Mouse (Mus musculus): ENCODE results near the gene Slc35b1.

Slc35b1 gene

DNA sequence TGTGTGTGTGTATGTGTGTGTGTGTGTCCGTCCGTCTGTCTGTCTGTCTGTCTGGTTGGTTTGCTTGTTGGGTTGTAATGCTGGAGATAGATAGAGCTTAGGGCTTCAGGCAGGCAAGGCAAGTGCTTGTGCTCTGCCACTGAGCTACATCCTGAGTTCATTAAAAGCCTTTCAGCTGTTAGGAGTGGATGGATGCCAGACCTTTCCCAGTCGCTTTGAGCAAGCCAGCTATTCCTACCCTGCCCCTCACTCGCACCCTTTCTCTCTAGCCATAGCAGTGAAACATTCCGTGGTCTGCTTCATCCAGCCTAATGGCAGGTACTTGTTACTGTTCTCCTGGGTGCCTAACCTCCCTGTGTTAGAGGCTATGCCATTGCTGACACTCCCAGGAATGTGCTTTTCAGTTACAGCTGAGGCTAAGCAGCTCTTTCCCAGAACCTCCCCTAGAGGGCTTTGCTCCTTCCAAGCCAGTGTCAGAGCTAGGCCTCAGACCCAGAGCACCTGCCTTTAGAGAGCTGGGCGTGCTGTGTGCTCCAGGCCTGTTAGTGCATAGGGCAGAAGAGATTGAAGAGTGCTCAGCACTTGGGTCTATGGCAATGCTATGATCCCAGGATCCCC, 18.1 kb upstream of the Slc35b1 start:
- no peak for DNase-seq

DNA sequence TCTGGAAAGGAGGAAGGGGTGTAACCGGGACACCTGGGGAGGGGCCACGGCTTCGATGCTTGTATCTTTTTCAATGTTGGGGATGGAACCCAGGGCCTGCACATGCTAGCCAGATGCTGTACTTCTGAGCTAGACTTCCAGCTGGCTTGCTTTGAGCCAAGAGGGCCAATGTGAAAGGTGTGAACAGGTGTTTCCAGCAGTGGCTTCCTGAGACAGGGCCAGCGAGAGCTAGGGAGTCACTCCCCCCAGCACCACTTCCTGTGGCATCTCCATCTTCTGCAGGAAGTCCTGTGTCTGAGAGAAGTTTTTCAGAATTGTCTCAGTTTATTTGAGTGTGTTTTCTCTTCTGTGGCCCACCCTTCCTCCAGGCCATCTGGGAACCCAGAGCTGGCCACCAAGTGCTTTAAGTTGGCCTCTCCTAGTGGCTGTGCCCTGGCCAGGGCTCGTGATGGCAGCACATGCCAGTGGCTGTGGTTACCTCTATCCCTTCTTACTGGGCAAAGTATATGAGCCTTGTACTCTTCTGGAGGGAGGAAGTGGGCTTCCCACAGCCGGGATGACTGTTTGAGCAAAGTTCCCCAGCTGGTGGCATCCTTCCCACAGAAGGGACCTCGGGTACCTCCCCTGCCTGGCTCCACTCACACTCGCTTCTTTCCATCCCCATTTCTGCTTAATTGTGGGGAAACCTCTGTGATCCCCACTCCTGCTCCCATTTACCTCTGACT, 17.3 kb upstream of the Slc35b1 start:
- DNase-seq: no peak

DNA sequence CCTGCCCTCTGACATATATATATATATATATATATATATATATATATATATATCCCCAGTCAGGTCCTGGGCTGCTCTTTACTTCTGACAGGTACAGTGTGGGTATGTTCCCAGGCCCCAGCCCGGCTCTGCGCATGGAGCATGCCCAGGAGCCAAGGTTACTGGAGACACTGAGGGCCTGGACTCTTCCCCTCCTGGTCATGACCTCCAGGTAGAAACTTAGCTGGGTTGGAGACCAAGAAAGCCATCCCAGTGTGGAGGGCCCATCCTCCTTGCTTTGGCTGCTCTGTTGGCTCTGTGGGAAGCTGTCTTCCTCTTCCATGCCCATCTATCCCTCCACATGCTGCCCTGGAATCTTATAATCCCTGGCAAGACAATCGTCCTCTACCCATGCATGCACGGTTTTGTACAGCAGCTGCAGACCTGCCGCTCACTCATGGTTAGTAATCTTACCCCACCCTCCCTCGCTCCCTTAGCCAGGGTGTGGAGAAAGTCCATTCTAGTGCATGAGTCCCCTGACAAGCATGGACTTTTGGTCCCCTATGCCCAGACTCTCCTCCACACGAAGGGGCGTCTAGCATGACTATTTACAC, 16.2 kb upstream of the Slc35b1 start:
- DNase-seq: no peak

DNA sequence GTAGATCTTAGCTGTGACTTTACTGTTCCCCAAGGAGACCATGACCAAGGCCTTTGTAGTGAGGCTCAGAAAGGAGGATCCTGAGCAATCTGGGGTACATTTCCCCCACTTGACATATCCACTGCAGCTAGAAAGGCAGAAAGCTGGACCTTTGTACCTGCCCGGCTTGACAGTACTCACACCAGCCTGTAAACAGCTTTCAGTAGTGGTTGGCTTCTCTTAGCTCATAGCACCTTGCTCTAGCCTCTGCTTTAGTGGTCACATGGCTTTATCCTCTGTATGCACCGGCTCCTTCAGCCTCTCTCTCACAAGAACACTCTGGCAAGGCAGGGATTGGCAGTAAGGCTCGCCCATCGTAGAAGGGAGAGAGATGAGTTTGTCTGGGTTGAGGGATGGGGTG, 15.6 kb upstream of the Slc35b1 start:
- no peak for DNase-seq

- no peak for DNase-seq
Observed at GRCm38 (mm10) chr11:95369964-95370890, 14.3 kb upstream of the Slc35b1 start.

- DNase-seq: no peak
Observed at GRCm38 (mm10) chr11:95371182-95371581, 13.3 kb upstream of the Slc35b1 start.

GRCm38 (mm10) chr11:95378926-95379325, 5.6 kb upstream of the Slc35b1 start:
- DNase-seq: no peak

GRCm38 (mm10) chr11:95379552-95379951, 4.9 kb upstream of the Slc35b1 start:
- DNase-seq: no peak

DNA sequence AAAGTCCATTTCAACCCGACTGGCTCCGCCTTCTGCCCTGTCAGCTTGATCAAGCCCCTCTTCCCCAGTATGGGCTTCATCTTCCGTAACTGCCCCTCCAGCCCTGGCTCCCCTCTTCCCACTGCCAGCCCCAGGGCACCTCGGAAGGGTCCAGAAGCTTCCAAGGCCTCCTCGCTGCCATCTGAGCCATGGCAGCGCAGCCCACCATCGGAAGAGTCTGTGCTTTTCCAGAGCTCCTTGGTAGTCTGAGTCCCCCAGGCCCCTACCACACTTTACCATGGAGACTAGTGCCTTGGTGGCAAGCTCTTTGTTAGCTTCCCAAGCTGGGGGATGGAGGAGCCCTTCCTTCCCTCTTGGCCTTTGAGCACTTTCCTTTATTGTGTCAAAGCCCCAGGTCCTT, 3.8 kb upstream of the Slc35b1 start:
- DNase-seq: no peak

DNA sequence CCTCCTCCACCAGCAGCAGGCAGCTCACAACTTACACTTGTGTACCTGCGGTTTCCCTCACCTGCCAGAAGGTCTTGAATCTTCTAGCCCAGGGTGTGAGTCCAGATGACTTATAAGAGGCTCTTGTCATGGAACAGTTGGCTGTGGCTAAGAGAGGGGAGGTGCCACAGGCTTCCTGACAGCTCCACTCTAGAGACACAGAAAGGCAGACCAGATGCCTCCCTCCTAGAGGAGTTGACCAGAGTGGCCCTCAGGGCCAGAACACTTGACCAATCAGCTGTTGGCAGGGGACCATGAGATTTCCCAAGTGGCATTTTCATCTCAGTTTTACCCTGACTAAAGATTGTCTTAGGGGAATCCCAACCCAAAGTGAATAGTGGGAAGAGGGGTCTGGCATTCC, 3.3 kb upstream of the Slc35b1 start:
- no peak for DNase-seq

DNA sequence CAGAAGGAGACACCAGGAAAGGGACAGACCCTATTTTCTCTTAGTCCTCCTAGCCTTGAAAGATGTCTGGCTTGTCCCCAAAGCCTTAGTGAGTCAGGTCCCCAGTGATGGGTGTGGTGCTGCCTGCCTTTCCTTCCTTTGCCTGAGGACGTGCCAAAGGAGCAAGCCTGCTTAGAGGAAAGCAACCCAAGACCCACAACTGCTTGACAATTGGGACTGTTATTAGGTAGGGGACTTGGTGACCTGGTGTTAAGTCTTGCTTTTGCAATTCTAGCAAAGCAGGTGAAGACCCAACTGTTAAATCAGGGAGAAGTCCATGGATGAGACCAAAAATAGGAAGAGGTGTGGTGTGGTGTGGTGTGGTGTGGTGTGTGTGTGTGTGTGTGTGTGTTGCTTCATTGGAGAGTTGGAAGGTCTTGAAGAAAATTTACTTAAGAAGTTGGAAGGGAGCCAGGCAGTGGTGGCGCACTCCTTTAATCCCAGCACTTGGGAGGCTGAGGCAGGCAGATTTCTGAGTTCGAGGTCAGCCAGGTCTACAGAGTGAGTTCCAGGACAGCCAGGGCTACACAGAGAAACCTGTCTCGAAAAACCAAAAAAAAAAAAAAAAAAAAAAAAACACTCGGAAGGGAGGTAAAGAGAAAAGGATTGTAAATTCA, 1.0 kb upstream of the Slc35b1 start:
- DNase-seq: no peak

DNA sequence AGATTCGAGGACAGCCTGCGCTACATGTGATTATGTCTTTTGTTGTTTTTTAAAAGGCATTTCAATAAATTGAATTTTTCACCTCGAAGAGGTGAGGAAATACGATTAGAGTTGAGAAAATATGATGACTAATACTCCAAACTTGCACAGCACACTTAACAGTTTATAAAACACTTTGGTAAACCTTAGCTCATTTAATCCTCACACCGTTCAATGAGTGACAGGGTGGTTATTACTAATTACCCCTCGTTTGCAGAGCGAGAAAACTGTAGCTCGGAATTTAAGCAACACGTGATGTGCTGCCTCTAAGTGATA, 531 bp upstream of the Slc35b1 start:
- DNase-seq: no peak

DNA sequence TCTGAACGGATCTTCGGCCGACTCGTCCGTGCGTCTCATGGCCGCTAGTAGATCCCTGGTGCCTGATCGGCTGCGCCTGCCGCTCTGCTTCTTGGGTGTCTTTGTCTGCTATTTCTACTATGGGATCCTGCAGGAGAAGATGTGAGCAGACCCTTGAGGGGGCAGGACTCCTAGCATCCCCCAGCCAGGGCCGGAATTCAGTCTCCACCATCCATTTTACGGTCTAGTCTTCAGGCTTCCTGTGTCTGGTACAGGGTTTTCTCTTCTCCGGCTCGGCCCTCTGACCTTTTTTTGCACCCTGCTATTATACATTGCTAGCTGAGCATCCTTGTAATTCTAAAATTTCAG, 455 bp downstream of the Slc35b1 start:
- DNase-seq: no peak

DNA sequence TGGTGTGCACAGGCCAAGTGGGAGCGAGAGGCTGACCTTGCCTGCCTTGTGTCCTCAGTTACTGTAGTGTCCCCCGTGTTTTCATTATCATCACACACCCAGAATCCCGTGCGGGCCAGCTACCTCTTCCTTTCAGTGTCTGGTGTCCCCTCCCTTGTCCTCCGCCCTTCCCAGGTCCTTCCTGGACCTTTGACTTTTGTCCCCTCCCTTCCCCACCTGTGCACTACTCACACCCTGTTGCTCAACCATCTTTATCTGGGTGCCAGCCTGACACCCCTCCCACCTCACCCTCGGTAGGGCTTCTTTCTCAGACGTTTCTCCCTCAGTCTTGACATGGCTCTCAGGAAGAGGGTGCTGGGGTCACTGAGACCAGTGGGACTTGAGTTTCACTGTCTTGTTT, 2.9 kb downstream of the Slc35b1 start:
- DNase-seq: no peak

GRCm38 (mm10) chr11:95389006-95389405, 4.5 kb downstream of the Slc35b1 start:
- DNase-seq: peak; percentile 54 to 60

DNA sequence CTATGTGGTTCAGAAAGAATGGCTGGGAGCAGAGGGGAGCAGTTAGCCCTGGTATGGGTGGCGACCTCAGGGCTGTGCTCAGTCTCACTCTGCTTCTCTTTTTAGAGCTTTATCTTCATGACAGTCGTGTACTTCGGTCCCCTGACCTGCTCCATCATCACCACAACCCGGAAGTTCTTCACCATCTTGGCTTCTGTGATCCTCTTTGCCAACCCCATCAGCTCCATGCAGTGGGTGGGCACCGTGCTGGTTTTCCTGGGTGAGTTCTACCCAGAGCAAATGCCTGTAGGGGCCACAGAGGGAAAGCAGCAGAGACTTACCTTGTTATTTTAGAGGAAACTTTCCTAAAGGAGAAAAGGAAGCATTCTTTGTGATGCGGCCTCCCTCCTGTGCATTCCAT, 5.9 kb downstream of the Slc35b1 start:
- DNase-seq: no peak

DNA sequence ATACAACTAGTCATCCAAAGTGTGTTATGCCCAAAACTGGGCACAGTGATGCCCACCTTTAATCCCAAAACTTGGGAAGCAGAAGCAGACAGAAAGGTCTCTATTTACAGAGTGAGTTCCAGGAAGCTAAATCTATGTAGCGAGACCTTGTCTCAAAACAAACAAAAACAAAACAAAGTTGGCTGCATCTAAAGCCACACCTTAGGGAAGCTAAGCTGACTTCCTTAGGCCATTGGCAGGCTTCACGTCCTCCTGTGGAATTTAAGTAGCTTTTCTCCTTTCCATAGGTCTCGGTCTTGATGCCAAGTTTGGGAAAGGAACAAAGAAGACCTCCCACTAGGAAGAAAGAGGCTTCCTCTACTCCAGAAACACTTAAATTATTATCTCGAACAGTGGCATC, 6.7 kb downstream of the Slc35b1 start:
- no peak for DNase-seq

GRCm38 (mm10) chr11:95391743-95392142, 7.3 kb downstream of the Slc35b1 start:
- peak; percentile 77 to 80 for DNase-seq

DNA sequence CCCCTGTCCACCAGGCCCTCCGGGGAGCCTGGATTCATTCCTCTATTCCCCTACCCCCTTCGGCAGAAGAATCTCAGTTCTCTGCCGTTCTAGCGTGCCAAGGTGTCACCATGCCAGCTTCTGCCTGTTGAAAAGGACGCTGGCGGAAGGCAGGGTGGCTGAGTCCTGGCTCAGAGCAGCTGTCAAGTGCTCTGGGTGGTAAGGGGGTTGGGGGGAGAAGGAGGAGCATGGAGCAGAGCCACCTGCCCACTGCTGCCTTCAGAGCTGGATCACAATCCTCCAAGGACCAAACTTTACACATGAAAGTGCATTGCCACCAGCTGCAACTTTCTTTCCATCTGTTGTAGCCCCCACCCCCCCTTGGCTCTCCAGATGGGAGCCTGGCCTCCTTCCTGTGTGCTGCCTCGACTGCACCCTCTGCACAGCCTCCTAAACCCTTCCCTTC, 7.8 kb downstream of the Slc35b1 start:
- DNase-seq: peak; percentile 88 to 92

GRCm38 (mm10) chr11:95392708-95393499, 8.4 kb downstream of the Slc35b1 start:
- peak; percentile 43 to 58 for DNase-seq

DNA sequence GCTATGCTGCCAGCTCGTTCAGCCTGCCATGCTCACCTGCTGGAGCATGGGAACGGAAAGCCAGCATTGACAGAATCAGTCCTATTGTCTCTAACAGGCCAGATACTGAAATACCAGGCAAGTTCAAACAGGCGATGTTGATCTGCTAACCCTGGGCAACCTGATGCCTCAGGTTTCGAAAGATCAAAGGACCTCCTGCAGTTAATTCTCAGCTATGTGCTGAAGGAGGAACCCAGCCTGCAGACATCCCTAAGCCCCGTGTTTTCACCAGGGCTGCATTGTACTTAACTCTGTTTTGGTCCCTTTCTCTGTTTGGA, 9.0 kb downstream of the Slc35b1 start:
- no peak for DNase-seq

DNA sequence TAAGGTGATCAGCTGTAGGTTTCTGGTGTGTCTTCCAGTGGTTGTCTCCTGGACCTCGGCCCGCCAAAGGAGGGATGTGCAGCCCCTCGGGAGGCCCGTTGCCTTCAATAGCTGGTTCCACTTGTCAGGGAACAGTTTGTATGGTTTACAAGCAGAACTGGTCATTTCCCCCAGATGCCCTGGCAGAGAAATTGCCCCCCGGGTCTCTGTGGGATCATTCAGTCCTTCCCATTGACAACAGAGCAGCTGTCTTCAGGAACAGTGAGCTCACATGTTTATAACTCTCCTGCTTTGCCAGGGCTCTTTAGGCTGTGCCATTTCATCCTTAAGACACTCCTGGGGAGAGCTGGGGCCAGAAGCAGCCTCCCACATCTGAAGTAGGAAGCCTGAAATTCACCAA, 9.6 kb downstream of the Slc35b1 start:
- DNase-seq: peak; percentile 37 to 40
